Mouse (Mus musculus) limb, embryonic 11.5 days (tissue): Measurements from ENCODE around the gene Shld1. TPM values are rescaled to one million over a fixed set of nuclear protein-coding genes. Genes with fewer than 3 reads are reported as not detected.

Source experiments
- ATAC-seq: fragments of 200-750 bp; cut with Nextera tagmentation; 2 replicates; pipeline ENCODE4 v1.8.0; 2017; ENCODE audit warnings: low read depth; ENCODE audit not compliant: insufficient number of reproducible peaks, low FRiP score, low TSS enrichment
- DNase-seq: peaks from one replicate; pipeline ENCODE4 v3.0.0-alpha.2; 2015; ENCODE audit warnings: low spot score
- H3K27ac ChIP-seq: fragments of 300-500 bp; sonication (generic); replicated peaks from 2 replicates; pipeline ENCODE4 v1.5.1; 2014; ENCODE audit warnings: low read depth, mild to moderate bottlenecking, low read length
- H3K27me3 ChIP-seq: fragments of 300-500 bp; sonication (generic); 2 replicates; pipeline ENCODE4 v1.6.1; 2014; ENCODE audit warnings: mild to moderate bottlenecking, low read length, mixed read lengths; ENCODE audit not compliant: control insufficient read depth, insufficient read depth
- H3K36me3 ChIP-seq: fragments of 300-500 bp; sonication (generic); 2 replicates; pipeline ENCODE4 v1.6.1; 2014; ENCODE audit warnings: mild to moderate bottlenecking, low read length, moderate library complexity, mixed read lengths; ENCODE audit not compliant: control insufficient read depth, insufficient read depth
- H3K4me1 ChIP-seq: fragments of 300-500 bp; sonication (generic); 2 replicates; pipeline ENCODE4 v1.6.1; 2014; ENCODE audit warnings: low read length, mixed read lengths; ENCODE audit not compliant: control insufficient read depth, insufficient read depth
- H3K4me2 ChIP-seq: fragments of 300-500 bp; sonication (generic); 2 replicates; pipeline ENCODE4 v1.6.1; 2014; ENCODE audit warnings: low read depth, mild to moderate bottlenecking, moderate library complexity; ENCODE audit not compliant: severe bottlenecking
- H3K4me3 ChIP-seq: fragments of 300-500 bp; sonication (generic); 2 replicates; pipeline ENCODE4 v1.5.1; 2014; ENCODE audit warnings: low read depth, low read length
- H3K9ac ChIP-seq: fragments of 300-500 bp; sonication (generic); 2 replicates; pipeline ENCODE4 v1.6.1; 2014; ENCODE audit warnings: mild to moderate bottlenecking, low read length
- H3K9me3 ChIP-seq: fragments of 300-500 bp; sonication (generic); 2 replicates; pipeline ENCODE4 v1.6.1; 2016; ENCODE audit warnings: low read length; ENCODE audit not compliant: control insufficient read depth
- WGBS: fragments of 180-500 bp; shearing (Covaris S2); extraction: QIAGEN DNeasy Blood & Tissue Kit; methylation state at CpG from one replicate; pipeline ENCODE4 v1.1.7; 2014; 5-methylcytosine and 5-hydroxymethylcytosine counted together
- polyA plus RNA-seq: library from polyadenylated mRNA; unstranded; fragments of >200 nt; fragmentation: Nextera tagmentation; extraction: Ambion mirVana; gene quantifications from 2 replicates; pipeline ENCODE4 v1.2.1, GENCODE M21; 2014

Shld1 gene
- polyA plus RNA-seq, 1 experiment from 2014 or later: 17.2 TPM

DNA sequence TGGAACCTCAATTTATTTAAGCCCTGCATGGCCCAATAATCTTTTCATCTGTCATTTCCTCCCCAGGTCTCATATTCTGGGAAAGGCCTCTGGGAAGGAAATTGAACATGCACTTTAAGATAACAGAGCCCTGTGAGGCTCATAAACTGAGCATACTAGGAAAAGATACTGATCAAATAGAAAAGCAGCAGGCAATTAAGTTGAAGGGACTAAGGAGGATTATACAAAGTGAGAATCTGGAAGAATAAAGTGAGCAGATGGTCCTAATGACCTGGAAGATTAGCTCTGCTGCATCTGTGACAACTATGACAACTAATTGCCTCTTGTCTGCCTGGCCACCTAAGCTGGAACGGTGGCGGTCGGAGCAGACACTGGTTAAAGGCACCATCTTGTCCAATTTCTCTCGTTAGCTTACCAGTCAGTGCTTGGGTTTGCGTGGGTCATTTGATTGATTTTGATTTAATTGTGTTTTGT is 37.3 kb downstream of the Shld1 start:
- no peak overlapping the region for H3K4me3 ChIP-seq
- no peaks in the 10 kb centered on the region for H3K36me3 ChIP-seq
- H3K27me3 ChIP-seq: no peaks in the 10 kb centered on the region
- DNase-seq (no peak), ATAC-seq (no peak)
- WGBS: 70% methylated on average over 5 of the region's 5 CpGs
- H3K9me3 ChIP-seq: no peaks in the 10 kb centered on the region
- H3K4me1 ChIP-seq: no peaks in the 10 kb centered on the region
- no peak overlapping the region for H3K9ac ChIP-seq
- no peak overlapping the region for H3K4me2 ChIP-seq
- no peak overlapping the region for H3K27ac ChIP-seq

DNA sequence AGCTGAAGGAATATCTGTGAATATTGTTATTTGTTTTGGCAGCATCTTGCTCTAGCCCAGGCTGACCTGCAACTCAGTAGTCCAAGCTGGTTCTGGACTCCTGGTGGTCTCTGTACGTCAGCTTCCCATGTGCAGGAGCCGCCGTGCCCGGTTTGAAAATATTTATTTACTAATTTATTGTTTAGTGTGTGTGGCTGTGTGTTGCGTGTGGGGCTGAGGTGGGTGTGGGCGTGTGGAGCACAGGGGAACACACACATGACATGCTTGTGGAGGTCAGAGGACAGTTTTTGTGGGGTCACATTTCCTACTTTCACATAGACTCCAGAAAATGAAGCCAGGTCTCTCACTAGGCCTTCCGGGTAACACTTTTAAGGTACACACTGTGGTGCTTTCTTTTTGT is 37.8 kb downstream of the Shld1 start:
- H3K4me2 ChIP-seq: no peak overlapping the region
- no peaks in the 10 kb centered on the region for H3K4me1 ChIP-seq
- no peaks in the 10 kb centered on the region for H3K36me3 ChIP-seq
- 92% methylated on average over 7 of the region's 7 CpGs for WGBS
- H3K9ac ChIP-seq: no peak overlapping the region
- no peak for ATAC-seq
- no peaks in the 10 kb centered on the region for H3K27me3 ChIP-seq
- DNase-seq: no peak
- H3K9me3 ChIP-seq: no peaks in the 10 kb centered on the region
- H3K27ac ChIP-seq: no peak overlapping the region
- no peak overlapping the region for H3K4me3 ChIP-seq

- Histone ChIP-seq H3K36me3 (no peaks in the 10 kb centered on the region), H3K9me3 (no peaks in the 10 kb centered on the region), H3K9ac (no peak overlapping the region), H3K4me2 (no peak overlapping the region), H3K4me1 (no peaks in the 10 kb centered on the region), H3K27me3 (no peaks in the 10 kb centered on the region), H3K4me3 (no peak overlapping the region), H3K27ac (no peak overlapping the region)
- WGBS: 90% methylated on average over 9 of the region's 9 CpGs
- ATAC-seq (no peak), DNase-seq (no peak)
Measured at GRCm38 (mm10) chr2:132725376-132725905, 38.7 kb downstream of the Shld1 start.

GRCm38 (mm10) chr2:132726156-132726555 is 39.4 kb downstream of the Shld1 start:
- no peak overlapping the region for H3K4me3 ChIP-seq

DNA sequence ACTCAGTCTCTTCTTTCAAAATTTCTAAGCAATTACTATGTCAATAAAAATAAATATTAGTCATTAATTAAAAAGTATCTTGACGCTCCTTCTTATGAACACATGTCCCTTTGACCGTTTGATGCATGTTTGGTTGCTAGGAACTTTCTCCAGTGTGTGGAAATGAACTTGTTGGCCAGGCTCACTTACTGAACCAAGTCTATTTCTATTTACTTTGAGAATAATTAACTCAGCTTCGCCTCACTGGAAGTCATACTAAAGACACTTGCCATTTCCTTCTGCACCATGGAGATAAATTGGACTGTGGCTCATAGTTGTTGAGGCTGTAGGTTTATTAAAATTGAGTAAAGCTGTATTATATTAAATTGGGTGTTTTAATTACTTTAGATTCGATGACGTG is 46.2 kb downstream of the Shld1 start:
- WGBS: 89% methylated on average over 5 of the region's 5 CpGs
- ATAC-seq: no peak
- no peaks in the 10 kb centered on the region for H3K36me3 ChIP-seq
- H3K4me3 ChIP-seq: no peak overlapping the region
- H3K4me2 ChIP-seq: no peak overlapping the region
- no peak overlapping the region for H3K9ac ChIP-seq
- no peaks in the 10 kb centered on the region for H3K9me3 ChIP-seq
- H3K27ac ChIP-seq: no peak overlapping the region
- DNase-seq: no peak
- H3K27me3 ChIP-seq: no peaks in the 10 kb centered on the region
- H3K4me1 ChIP-seq: no peaks in the 10 kb centered on the region

More at GRCm38 (mm10) chr2:132726156-132726555, 39.4 kb downstream of the Shld1 start:
- DNase-seq: no peak
- Histone ChIP-seq H3K4me2 (no peak overlapping the region), H3K27ac (no peak overlapping the region), H3K27me3 (no peaks in the 10 kb centered on the region), H3K9ac (no peak overlapping the region), H3K9me3 (no peaks in the 10 kb centered on the region), H3K4me1 (no peaks in the 10 kb centered on the region), H3K36me3 (no peaks in the 10 kb centered on the region)
- 92% methylated on average over 2 of the region's 2 CpGs for WGBS
- no peak for ATAC-seq

DNA sequence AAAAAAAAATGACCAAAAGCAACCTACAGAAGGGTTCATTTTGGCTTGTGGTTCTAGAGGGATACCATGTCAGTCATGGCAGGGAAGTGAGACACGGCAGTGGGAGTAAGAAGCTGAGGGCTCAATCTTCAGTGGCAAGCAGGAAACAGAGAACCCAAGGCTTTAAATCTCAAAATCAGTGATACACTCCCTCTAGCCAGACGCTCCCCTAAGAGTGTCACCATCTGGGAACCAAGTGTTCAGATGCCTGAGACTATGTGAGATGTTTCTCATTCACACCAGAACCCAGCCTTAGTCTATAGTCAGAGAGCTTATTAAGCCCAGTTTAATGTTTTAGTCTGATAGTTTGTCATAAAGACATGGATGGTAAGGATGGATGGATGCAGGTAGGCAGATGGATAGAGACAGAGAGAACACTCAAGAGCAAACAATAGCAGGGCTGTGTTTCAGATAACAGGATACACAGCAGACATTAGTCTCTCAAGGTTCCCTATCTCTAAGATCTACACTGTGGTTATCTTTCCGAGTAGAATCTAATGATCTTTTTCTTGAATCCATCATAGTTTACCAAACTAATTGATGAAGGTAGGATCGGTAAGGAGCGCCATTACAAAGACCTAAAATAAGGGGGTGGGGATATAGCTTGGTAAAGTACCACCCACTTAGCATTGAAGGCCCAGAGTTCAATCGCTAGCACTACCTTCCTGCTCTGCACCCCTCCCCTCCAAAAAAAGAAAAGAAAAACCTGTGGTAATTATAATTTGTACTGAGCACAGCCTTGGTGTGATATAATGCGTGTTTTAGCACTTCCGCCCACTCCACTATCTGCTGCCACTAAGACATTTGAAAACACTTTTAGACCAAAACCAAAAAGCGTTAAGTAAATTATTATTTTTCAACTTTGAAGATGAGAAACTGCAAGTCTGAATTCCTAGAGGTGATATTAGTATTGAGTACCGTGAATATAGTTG is 47.2 kb downstream of the Shld1 start:
- no peaks in the 10 kb centered on the region for H3K27me3 ChIP-seq

DNA sequence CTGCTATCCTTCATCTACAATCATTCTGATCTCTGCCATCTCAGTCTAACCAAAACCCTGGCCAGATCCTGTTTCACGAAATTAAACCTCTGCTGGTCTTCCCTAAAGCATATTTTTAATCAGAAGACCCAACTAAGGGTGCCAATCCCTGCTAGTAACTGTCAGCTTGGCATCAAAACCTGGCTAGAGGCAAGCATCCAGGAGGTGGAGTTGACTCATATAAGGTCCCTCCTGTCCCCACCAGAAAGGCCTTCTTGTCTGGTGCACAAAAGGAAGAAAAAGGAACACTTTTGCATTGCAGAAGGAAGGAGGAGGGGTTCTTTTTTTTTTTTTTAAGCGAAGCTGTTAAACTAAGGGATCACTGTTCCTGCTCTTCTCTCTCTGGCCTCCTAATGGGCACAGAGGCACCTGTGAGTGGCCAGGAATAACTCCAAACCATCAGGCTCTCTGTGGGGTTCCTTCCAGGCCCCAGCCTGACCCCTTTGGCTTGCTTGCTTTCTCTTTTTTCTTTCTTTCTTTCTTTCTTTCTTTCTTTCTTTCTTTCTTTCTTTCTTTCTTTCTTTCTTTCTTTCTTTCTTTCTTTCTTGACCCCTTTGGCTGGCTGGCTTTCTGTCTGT is 52.2 kb downstream of the Shld1 start:
- 73% methylated on average over 2 of the region's 2 CpGs for WGBS
- no peaks in the 10 kb centered on the region for H3K27me3 ChIP-seq
- no peak overlapping the region for H3K27ac ChIP-seq
- no peak overlapping the region for H3K9ac ChIP-seq
- H3K9me3 ChIP-seq: no peaks in the 10 kb centered on the region
- no peak overlapping the region for H3K4me2 ChIP-seq
- H3K36me3 ChIP-seq: no peaks in the 10 kb centered on the region
- H3K4me3 ChIP-seq: no peak overlapping the region
- no peaks in the 10 kb centered on the region for H3K4me1 ChIP-seq
- no peak for DNase-seq
- no peak for ATAC-seq

More for the DNA sequence above, 47.2 kb downstream of the Shld1 start:
- H3K4me2 ChIP-seq: no peak overlapping the region
- H3K4me1 ChIP-seq: no peaks in the 10 kb centered on the region
- no peaks in the 10 kb centered on the region for H3K9me3 ChIP-seq
- WGBS: 92% methylated on average over 10 of the region's 10 CpGs
- no peak overlapping the region for H3K27ac ChIP-seq
- H3K36me3 ChIP-seq: no peaks in the 10 kb centered on the region
- H3K9ac ChIP-seq: no peak overlapping the region
- ATAC-seq: no peak
- no peak overlapping the region for H3K4me3 ChIP-seq
- DNase-seq: no peak

- H3K36me3 ChIP-seq: no peaks in the 10 kb centered on the region
- no peak for DNase-seq
- WGBS: 72% methylated on average over 8 of the region's 8 CpGs
- ATAC-seq: no peak
- H3K9ac ChIP-seq: no peak overlapping the region
- H3K27ac ChIP-seq: no peak overlapping the region
- H3K9me3 ChIP-seq: no peaks in the 10 kb centered on the region
- no peak overlapping the region for H3K4me3 ChIP-seq
- no peaks in the 10 kb centered on the region for H3K4me1 ChIP-seq
- H3K27me3 ChIP-seq: no peaks in the 10 kb centered on the region
- no peak overlapping the region for H3K4me2 ChIP-seq
Measured at GRCm38 (mm10) chr2:132741862-132742347, 55.2 kb downstream of the Shld1 start.
